Mouse (Mus musculus) E14TG2a.4 (cell line): ENCODE data around the gene Csmd2.
"Not testable (repeated sequence)": the region's sequence is repeated elsewhere in the genome, so short reads cannot be mapped to it uniquely, and the experiment has no call there.

Source experiments
- H3K27me3 ChIP-seq: 2 replicates; pipeline ENCODE4 v1.6.1; 2014; ENCODE audit warnings: low read length, control low read depth; ENCODE audit not compliant: insufficient read depth
- H3K36me3 ChIP-seq: 2 replicates; pipeline ENCODE4 v1.6.1; 2014; ENCODE audit warnings: low read length, control low read depth; ENCODE audit not compliant: insufficient read depth
- H3K4me1 ChIP-seq: replicated peaks from 2 replicates; pipeline ENCODE4 v1.6.1; 2014; ENCODE audit warnings: low read depth, low read length, control low read depth
- H3K4me3 ChIP-seq: replicated peaks from 2 replicates; pipeline ENCODE4 v1.5.1; 2014; ENCODE audit warnings: mild to moderate bottlenecking, low read length
- H3K9me3 ChIP-seq: 2 replicates; pipeline ENCODE4 v1.6.1; 2014; ENCODE audit warnings: low read length, control low read depth
- CTCF ChIP-seq: conservative IDR thresholded peaks from 2 replicates; pipeline ENCODE4 v1.5.1; 2014; ENCODE audit warnings: low read length
- NANOG ChIP-seq: IDR thresholded peaks from 2 replicates; pipeline ENCODE4 v1.6.1; 2014; ENCODE audit warnings: borderline replicate concordance, low read length, mixed read lengths
- POU5F1 ChIP-seq: IDR thresholded peaks from 2 replicates; pipeline ENCODE4 v1.6.1; 2014; ENCODE audit warnings: low read length, borderline replicate concordance

The Csmd2 gene

GRCm38 (mm10) chr4:128004797-128005452 lies 17.3 kb downstream of the Csmd2 start:
- TF ChIP-seq CTCF (no peak), POU5F1 (no peak), NANOG (no peak)
- Histone ChIP-seq H3K36me3 (no peaks in the 10 kb centered on the region), H3K4me3 (no peak overlapping the region), H3K27me3 (no peaks in the 10 kb centered on the region), H3K9me3 (no peaks in the 10 kb centered on the region), H3K4me1 (no peaks in the 10 kb centered on the region)

- TF ChIP-seq NANOG (no peak), POU5F1 (no peak), CTCF (no peak)
- Histone ChIP-seq H3K36me3 (no peaks in the 10 kb centered on the region), H3K9me3 (no peaks in the 10 kb centered on the region), H3K27me3 (no peaks in the 10 kb centered on the region; the same call in 1 of the 2 replicates), H3K4me1 (no peaks in the 10 kb centered on the region), H3K4me3 (no peak overlapping the region)
These were observed 31.8 kb downstream of the Csmd2 start for GRCm38 (mm10) chr4:128019465-128019864.

DNA sequence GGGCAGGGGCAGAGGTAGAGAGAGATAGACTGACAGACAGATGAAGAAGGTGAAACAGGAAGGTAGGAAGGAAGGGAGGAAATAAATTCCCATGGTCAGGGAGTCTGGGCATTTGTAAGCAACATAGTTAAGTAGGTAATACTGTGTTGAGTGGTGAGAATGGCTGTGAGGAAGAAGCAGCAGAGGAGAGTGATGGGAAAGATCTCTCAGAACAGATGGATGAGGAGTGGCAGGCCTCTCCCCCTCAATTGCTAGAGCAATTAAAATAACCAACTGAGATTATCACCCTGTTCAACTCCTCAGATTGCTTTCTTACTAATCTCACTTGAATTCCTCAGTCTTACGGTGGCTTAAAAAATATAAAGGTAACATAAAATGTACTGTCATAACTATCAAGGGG lies 40.6 kb downstream of the Csmd2 start:
- no peaks in the 10 kb centered on the region for H3K9me3 ChIP-seq
- TF ChIP-seq POU5F1, result no peak
- no peak overlapping the region for H3K4me3 ChIP-seq

GRCm38 (mm10) chr4:128041901-128042300 lies 54.2 kb downstream of the Csmd2 start:
- Histone ChIP-seq H3K9me3 (no peaks in the 10 kb centered on the region), H3K36me3 (no peaks in the 10 kb centered on the region), H3K4me3 (no peak overlapping the region), H3K27me3 (no peaks in the 10 kb centered on the region), H3K4me1 (no peaks in the 10 kb centered on the region)
- TF ChIP-seq CTCF (no peak), POU5F1 (no peak), NANOG (no peak)

More for the DNA sequence above, 40.6 kb downstream of the Csmd2 start:
- Histone ChIP-seq H3K27me3 (no peaks in the 10 kb centered on the region), H3K36me3 (no peaks in the 10 kb centered on the region), H3K4me1 (no peaks in the 10 kb centered on the region)

- Histone ChIP-seq H3K4me3 (no peak overlapping the region), H3K9me3 (no peaks in the 10 kb centered on the region), H3K27me3 (no peaks in the 10 kb centered on the region), H3K4me1 (no peaks in the 10 kb centered on the region), H3K36me3 (no peaks in the 10 kb centered on the region)
- TF ChIP-seq POU5F1, result no peak
- TF ChIP-seq CTCF, result no peak
- no peak for TF ChIP-seq NANOG
These were observed 55.0 kb downstream of the Csmd2 start for GRCm38 (mm10) chr4:128042626-128043025.

DNA sequence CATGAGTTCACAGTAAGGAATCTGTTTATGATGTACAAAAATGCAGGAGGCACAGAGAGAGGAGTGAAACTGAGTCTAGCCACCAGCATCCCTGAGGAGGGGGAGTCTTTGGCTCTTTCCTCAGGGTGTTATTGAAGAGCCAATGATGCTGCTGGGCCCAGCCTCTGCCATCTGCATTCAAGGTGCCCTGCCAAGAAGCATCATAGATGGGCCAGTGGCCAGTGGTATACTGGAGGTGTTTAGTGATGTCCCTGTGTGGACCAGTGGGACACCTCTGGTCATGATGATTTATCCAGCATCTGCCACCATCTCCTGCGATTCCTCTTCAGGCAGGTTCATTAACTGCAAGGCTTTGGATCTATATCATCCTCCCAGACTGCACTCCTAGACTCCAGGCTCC lies 61.1 kb downstream of the Csmd2 start:
- no peak overlapping the region for H3K4me3 ChIP-seq
- no peaks in the 10 kb centered on the region for H3K4me1 ChIP-seq
- no peaks in the 10 kb centered on the region for H3K27me3 ChIP-seq
- no peaks in the 10 kb centered on the region for H3K36me3 ChIP-seq
- H3K9me3 ChIP-seq, result no peaks in the 10 kb centered on the region
- TF ChIP-seq POU5F1 (no peak), NANOG (no peak), CTCF (no peak)

DNA sequence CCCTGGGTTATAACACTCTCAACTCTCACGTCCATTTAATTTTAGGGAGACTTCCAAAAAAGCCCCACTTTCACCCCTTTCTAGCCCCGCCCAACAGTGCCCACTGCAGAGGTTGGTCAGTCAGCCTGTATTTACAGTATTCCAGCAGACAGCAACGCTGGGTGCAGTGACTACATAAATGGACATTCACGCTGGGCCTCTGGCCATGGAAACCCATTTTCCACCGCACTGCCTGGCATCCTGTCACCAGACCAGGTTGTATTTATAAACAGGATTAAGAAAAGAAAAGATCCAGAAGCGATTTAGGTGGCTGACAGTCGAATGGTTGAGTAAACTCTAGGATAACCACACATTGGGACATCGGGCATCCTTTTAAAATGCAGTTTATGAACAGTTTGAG lies 65.0 kb downstream of the Csmd2 start:
- Histone ChIP-seq H3K36me3 (no peaks in the 10 kb centered on the region), H3K9me3 (no peaks in the 10 kb centered on the region), H3K27me3 (no peaks in the 10 kb centered on the region), H3K4me1 (no peaks in the 10 kb centered on the region), H3K4me3 (no peak overlapping the region)
- TF ChIP-seq NANOG (no peak), POU5F1 (no peak), CTCF (no peak)

DNA sequence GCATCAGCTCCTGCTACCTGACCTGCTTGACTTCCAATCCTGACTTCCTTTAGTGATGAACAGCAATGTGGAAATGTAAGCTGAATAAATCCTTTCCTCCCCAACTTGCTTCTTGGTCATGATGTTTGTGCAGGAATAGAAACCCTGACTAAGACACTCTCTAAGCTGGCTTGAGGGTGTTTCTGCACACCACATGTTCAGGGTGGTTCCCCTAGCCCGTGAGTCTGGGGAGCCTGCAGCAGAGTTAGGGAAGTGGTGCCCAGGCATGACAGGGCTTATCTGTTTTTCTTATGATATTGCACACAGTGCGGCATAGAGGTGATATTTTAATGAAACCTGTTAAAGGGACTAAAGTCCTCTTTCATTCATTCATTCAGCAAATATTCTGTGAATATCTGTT lies 73.6 kb downstream of the Csmd2 start:
- H3K4me3 ChIP-seq, H3K4me1 ChIP-seq, H3K27me3 ChIP-seq, H3K9me3 ChIP-seq, H3K36me3 ChIP-seq: not testable (repeated sequence)

- TF ChIP-seq CTCF (no peak), NANOG (no peak), POU5F1 (no peak)
- no peaks in the 10 kb centered on the region for H3K36me3 ChIP-seq
These were observed 79.5 kb downstream of the Csmd2 start for GRCm38 (mm10) chr4:128067189-128067588.

DNA sequence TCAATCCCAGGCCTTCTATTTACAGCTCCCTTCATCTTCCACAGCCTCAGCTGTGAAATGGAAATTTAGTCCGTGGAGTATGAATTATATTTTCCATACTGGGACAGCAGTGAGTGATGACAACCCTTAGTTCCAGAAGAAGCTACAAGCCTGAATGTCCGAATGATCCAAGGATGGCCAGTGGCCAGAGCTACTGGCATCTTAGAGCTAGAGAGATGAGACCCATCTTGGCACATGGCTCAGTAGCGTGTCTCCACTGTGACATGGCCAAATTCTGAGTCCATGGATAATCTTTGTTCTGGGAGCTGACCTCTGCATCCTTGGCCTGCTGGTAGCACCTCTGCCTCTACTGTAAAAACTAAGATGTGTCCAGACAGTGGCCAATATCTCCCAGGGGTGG lies 96.8 kb downstream of the Csmd2 start:
- H3K4me1 ChIP-seq, result 0 out of 2 replicates have a peak, but pooled peaks cover 3% of the 10 kb centered on the region
- no peaks in the 10 kb centered on the region for H3K36me3 ChIP-seq
- H3K27me3 ChIP-seq, result no peaks in the 10 kb centered on the region
- H3K9me3 ChIP-seq, result no peaks in the 10 kb centered on the region
- TF ChIP-seq POU5F1 (no peak), NANOG (no peak), CTCF (no peak)
- no peak overlapping the region for H3K4me3 ChIP-seq

More at GRCm38 (mm10) chr4:128067189-128067588, 79.5 kb downstream of the Csmd2 start:
- Histone ChIP-seq H3K4me1 (no peaks in the 10 kb centered on the region), H3K27me3 (no peaks in the 10 kb centered on the region), H3K9me3 (no peaks in the 10 kb centered on the region), H3K4me3 (no peak overlapping the region)
